Mouse (Mus musculus): ENCODE measurements around the gene Sox5.

Gene Sox5

DNA sequence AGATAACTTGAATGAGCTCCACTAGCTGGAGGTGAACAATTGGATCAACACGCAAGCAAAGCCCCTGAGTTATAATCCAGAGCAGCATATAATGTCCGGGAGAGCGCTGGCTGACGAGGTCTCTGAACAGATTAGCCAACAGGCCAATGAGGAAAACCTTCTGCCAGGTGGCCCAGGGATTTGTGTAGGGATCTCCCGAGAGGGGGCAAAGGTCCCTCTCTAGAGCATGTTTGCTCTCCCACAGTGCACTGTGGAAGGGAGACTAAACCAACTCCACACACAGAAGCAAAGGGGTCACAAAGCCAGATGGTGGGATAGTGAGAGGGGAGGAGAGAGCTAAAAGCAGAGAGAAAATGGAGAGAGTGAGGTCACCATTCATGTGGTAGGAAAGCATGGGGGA lies 128.9 kb downstream of the Sox5 start:
- DNase-seq, result no peak

DNA sequence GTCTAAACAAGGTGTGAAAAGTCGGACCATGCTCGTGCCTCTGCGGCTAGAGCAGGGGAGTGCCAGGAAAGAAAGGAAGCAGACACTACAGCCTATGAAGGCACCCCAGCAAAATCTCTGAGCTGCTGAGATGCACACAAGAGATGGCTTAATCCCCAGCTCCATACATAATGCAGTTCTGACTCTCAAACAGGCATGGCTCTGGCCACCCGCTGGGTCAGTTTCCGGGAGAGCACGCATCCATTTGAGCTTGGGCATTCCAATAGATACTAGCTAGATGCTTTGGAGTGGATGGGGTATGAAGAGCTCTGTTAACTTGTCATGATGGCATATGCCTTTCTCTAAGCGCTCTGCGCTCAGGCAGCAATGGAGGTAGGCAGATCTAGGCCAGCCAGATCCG lies 132.9 kb downstream of the Sox5 start:
- DNase-seq, result no peak

GRCm38 (mm10) chr6:144648124-144648591 lies 133.6 kb downstream of the Sox5 start:
- no peak for DNase-seq

DNA sequence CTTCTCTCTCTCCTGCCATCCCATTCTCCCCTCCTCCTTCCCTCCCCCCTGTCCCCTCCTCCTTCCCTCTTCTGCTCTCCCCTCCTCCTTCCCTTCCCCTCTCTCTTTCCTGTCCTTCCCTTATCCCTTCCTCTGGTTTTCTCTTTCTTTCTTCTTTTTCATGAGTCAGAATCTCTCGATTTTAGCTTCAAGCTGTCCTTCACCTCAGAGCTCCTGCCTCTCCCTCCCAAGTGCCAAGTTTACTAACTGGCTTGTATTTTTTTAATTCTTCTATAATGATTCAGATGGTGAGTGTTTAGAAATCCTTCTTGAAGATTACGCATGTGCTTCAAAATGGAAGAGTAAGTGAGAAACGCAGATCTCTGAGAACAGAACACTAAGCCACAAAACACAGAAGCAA lies 135.4 kb downstream of the Sox5 start:
- DNase-seq, result no peak

- DNase-seq, result no peak
Measured at GRCm38 (mm10) chr6:144645796-144646195, 136.0 kb downstream of the Sox5 start.

DNA sequence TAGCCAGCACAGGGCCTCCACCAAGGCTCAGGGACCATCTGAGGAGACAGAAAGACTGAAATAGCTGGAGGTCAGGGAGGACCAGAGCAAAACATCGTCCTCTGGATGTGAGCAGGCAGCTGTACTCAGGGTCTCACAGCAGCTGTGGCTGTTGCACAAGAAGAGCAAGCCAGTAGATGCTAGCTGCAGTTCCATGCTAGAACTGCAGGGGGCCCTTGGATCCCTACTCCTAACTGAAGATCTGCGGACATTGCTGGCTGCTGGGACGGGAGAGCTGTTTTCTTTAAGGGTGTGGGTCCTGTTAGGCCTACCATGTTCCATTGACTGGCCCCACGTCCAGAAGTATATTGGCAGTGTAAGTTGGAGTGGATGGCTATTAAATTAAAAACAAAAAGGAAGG lies 137.1 kb downstream of the Sox5 start:
- no peak for DNase-seq

- no peak for DNase-seq
Measured at GRCm38 (mm10) chr6:144643601-144644000, 138.2 kb downstream of the Sox5 start.

GRCm38 (mm10) chr6:144641888-144642287 lies 139.9 kb downstream of the Sox5 start:
- no peak for DNase-seq

DNA sequence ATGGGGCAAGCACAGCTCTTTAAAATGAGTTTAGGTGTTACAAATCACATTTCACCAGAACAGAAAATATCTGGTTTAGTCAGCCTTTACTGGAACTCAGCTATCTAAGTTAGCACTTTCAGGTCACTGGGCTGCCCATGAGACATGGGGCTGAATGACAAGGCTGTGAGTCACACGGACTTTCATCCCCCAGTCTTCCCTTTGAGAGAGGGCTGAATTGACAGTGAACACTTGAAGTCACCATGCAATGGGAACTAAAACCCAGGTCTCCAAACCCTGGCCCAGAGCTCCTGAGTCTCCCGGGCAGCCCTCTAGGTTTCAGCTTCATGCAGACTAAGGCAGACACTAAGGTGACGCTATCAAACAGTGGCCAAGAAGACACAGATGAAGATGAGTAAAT lies 141.2 kb downstream of the Sox5 start:
- no peak for DNase-seq

DNA sequence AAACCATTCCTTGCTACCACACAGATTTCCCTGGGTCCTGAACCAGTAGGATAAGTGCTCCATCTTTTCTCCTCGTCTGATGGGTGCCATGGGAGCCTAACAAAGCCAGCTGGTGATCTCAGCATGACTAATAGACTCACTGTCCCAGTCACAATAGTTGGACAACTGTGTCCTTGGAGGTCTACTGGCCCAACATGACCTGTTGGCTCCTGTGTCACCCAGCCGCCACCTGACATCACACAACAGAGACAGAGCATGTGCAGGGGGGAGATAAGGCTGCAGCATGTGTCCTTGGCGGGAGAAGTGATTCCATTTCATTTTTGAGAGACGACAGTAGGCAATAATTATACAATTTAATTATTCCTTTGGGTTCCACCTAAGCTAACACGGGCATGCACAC lies 143.2 kb downstream of the Sox5 start:
- DNase-seq, result no peak

GRCm38 (mm10) chr6:144627539-144628115 lies 154.2 kb downstream of the Sox5 start:
- DNase-seq, result no peak

DNA sequence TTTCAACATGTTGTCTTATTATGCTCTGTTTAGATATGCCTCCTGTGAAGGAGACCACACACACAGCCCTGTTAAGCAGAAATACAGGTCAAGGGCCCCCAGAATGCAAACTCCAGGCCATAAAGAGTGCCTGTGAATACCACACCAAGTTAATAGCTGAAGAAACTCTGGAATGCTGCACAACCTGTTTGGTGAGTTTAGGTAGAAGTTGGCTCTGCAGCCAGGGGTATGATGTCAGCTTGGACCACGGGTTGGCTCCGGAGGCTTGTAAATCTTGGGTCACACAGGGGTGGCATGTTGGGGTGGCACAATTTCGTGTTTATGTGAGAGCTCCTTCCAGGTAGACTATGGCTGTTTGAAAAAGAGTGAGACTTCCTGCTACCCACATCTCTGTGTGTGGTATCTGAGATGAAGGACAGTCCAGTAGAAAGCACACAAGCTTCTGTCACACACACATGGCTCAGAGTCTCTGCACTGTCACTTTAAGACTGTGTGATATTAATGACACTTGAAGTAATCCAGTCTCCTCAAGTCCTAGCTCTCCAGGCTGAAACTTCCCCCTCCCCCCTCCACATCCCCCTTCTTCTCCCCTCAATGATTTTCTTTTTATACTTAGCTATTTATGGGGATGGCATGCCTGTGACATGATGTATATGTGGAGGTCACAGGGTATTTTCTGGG lies 160.5 kb downstream of the Sox5 start:
- no peak for DNase-seq

- no peak for DNase-seq
Measured at GRCm38 (mm10) chr6:144611383-144611791, 170.4 kb downstream of the Sox5 start.

- no peak for DNase-seq
Measured at GRCm38 (mm10) chr6:144610878-144611277, 170.9 kb downstream of the Sox5 start.

DNA sequence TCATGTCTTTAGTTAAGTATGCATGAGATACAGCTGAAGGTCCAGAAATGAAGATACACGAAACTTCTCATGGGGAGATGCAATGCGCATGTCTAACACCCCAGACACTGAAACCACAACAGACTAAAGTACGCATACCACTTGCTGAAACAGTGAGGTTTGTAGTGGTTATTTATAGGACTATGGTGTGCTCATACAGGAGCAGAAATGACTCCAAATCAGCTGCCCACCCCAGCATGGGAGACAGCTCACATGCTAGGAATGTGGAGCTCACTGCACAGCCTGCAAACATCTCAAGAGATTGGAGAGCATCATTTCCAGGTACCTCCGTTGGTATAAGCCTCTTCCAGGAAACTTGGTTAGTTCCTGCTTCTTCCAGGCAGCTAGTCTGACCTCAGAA lies 178.9 kb downstream of the Sox5 start:
- DNase-seq, result no peak

DNA sequence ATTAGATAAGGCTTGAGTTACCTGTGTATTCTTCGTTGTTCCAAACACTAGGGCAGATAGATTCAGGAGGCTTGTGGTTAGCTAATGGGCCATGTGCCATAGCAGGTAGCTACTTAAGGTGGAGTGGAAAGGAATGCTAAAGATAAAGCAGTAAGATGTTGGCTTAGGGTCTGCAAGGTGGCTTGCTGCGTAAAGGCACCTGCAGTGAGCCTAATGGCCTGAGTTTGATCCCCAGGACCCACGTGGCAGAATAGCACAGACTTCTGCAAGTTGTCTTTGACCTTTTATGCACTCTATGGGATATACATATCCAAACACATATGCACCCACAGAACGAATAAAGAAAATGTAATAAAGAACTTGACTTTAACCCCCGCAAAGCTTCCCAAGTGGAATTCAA lies 181.4 kb downstream of the Sox5 start:
- DNase-seq, result no peak

DNA sequence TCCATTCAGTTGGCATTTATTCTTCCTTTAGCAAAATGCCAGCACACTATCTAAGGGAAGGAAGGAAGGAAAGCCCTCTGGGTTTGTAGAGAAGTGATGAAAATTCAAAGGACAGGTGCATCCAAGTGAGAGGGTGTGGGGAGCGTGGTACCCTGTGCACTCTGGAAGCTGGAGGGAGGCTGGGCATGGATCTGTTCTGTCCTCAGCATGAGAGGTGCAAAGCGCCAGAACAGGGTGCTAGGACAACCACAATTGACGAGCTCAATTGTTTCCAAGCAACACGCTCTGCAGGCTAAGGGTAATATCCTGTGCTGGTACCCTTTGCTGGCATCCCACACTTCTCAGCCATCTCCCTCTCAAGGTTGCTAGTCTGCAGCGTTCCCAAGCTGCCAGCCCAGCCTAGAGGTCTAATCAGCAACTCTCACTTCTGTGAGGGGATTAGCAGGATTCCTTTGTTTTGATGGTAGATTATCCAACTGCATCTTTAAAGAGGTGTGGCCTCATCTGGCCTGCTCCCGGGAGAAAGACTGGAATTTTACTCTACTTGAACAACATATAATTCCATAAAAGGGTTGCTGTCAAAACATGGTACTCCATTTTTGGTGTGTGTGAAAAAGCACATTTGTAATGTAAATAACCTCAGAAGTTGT lies 183.3 kb downstream of the Sox5 start:
- no peak for DNase-seq

- no peak for DNase-seq
Measured at GRCm38 (mm10) chr6:144596536-144597210, 185.1 kb downstream of the Sox5 start.

DNA sequence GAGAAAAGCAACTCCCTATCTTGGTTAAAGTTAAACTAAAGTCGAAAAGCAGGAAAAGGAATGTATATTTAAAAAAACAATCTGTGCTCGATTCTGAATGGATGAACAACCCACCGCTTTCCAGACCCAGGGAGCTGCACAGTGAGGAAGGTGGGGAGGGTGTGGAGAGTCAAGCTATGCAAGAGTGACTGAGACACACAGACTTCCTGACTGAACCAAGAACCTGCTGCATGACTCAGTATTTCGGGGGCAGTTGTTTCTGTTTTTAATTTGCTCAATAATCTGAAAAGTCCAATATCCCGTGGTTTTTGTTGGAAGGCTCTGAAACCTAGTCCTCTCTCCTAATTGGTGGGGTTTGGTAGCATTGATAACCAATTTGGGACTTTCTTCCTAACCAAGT lies 196.9 kb downstream of the Sox5 start:
- no peak for DNase-seq

GRCm38 (mm10) chr6:144584074-144584840 lies 197.5 kb downstream of the Sox5 start:
- no peak for DNase-seq

DNA sequence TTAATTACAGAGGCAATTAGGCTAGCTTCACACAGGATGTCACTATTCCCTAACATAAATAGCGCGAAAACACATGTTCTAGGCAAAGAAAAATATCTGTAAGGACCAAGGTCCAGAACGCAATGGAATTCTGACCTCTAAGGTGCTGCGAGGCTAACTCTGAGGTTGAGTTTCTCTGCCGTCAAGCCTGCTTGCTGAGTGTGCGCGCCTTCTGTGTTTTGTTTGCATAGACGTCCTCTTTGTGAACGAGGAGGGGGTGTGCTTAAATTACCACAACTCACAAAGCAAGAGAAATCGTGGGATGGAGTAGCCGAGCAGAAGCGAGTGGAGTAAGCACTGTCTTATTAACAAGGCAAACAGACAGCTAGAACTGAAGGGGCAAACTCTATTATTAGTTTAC lies 202.5 kb downstream of the Sox5 start:
- no peak for DNase-seq

- no peak for DNase-seq
Measured at GRCm38 (mm10) chr6:144570850-144571249, 210.9 kb downstream of the Sox5 start.

DNA sequence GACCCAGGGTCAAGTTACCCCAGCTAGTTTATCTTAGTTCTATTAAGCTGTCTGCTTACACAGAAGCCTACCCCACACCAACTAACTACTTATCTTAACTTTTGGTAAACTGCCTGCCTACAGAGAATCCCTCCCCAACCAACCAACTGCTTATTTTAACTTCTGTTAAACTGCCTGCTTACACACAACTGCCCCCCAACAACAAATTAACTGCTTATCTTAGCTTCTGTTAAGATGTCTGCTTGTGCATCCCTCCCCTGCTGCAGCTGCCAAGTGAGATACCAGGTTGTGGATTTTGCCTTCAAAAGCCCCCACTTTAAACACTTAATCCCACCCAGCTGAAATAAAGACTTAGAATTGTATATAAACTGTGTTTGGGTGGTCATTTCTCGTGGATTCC lies 215.9 kb downstream of the Sox5 start:
- no peak for DNase-seq
